Mouse (Mus musculus): ENCODE measurements at regions not wholly inside any gene's neighbourhood (a gene's known extent, or its start where the extent isn't known, plus 50 kb on each side); places are given as distances from the start of the nearest gene placed in this dataset.

GRCm38 (mm10) chr13:59358421-59358820 is 226.6 kb downstream of the Agtpbp1 start:
- no peak for ATAC-seq (ENCODE audit: low FRiP score, low read depth)
- Histone ChIP-seq H3K27me3 (peaks cover 6% of the 10 kb centered on the region; the same call in 1 of the 2 replicates), H3K4me1 (peaks cover 7% of the 10 kb centered on the region), H3K4me3 (no peak overlapping the region), H3K9ac (no peak overlapping the region), H3K36me3 (no peaks in the 10 kb centered on the region), H3K4me2 (replicated peaks) (no peak overlapping the region), H3K27ac (no peak overlapping the region), H3K9me3 (no peaks in the 10 kb centered on the region)
- WGBS: 66% methylated on average over 3 of the region's 3 CpGs

- 44% methylated on average over 6 of the region's 6 CpGs for WGBS
- Histone ChIP-seq H3K27ac (0 out of 2 replicates have a peak overlapping the region, but pooled peaks have one; percentile 44), H3K4me1 (peaks cover 14% of the 10 kb centered on the region), H3K27me3 (no peaks in the 10 kb centered on the region), H3K4me2 (replicated peaks) (no peak overlapping the region), H3K4me3 (no peak overlapping the region), H3K9me3 (no peaks in the 10 kb centered on the region), H3K36me3 (no peaks in the 10 kb centered on the region), H3K9ac (no peak overlapping the region)
- peak; percentile 8; the same call in 1 of the 2 replicates for ATAC-seq (ENCODE audit: low FRiP score, low read depth)
Observed at GRCm38 (mm10) chr13:59351461-59351860, 233.6 kb downstream of the Agtpbp1 start.

DNA sequence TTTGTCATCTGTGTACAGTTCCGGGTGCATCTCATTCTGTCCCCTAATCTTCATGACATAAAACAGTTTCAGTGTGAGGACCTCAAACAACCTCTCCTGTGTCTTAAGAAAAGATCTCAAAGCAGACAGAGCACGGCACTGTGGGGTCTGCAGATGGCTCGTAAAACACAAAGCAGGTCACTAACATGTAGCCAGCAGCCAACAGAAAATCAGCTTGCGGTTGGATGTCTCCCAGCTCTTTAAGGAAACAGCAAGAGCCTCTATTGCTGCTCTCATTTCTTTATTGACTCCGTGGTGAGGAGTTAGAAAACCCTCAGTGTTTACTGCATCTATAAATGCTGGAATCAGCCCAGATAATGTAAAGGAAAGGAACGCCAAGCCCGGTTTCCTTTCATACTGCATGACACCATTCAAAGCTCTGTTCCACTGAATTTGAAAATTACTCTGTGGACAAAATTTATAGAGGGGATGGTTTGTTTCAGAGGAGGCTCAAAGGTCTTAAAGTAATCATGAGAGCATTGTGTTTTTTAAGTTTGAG is 234.3 kb downstream of the Agtpbp1 start:
- ATAC-seq (ENCODE audit: low FRiP score, low read depth): peak; percentile 86
- Histone ChIP-seq H3K27ac (0 out of 2 replicates have a peak overlapping the region, but pooled peaks have one; percentile 44), H3K9me3 (no peaks in the 10 kb centered on the region), H3K4me2 (replicated peaks) (no peak overlapping the region), H3K27me3 (no peaks in the 10 kb centered on the region), H3K36me3 (no peaks in the 10 kb centered on the region), H3K4me1 (peaks cover 14% of the 10 kb centered on the region), H3K4me3 (no peak overlapping the region), H3K9ac (no peak overlapping the region)
- 21% methylated on average over 7 of the region's 7 CpGs for WGBS

DNA sequence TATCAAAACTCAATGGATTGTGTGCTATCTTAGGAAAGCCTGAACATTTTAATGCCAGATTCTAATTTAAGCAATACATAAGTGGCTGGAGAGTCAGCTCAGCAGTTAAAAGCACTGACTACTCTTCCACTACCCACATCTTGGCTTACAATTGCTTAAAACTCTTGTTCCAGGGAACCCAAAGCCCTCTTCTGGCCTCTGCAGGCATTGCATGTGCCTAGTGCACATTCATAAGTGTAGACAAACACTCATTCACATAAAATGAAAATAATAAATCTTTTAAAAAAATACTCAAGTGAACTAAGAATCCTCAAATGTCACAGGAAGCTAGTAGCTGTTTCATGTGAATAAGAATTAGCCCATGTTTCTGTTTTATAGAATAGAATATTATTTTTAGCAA is 236.5 kb downstream of the Agtpbp1 start:
- Histone ChIP-seq H3K4me3 (no peak overlapping the region), H3K9me3 (no peaks in the 10 kb centered on the region), H3K4me2 (replicated peaks) (no peak overlapping the region), H3K9ac (no peak overlapping the region), H3K27me3 (no peaks in the 10 kb centered on the region), H3K36me3 (no peaks in the 10 kb centered on the region), H3K27ac (no peak overlapping the region), H3K4me1 (peaks cover 10% of the 10 kb centered on the region)
- ATAC-seq (ENCODE audit: low FRiP score, low read depth): no peak

DNA sequence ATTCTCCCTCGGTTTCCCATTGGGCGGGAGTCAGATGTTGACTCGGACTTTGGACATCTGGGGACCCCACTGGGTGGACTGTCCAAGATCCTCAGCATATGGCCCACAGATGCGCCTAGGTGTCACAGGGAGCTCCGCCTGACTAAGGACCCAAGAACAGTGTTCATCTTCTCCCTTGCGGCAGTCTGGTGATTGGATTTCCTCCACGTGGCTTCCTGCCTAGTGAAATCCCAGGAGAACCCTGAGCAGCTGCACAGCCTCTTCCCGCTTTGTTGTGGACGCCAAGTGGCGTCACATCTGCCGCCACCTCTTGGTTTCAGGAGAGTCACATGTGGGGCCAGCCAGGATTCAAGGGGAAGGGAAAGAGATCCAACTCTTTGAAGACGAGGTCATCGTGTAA is 243.2 kb downstream of the Agtpbp1 start:
- no peak for ATAC-seq (ENCODE audit: low FRiP score, low read depth)
- Histone ChIP-seq H3K27me3 (no peaks in the 10 kb centered on the region; the same call in 1 of the 2 replicates), H3K4me3 (no peak overlapping the region), H3K9me3 (no peaks in the 10 kb centered on the region), H3K4me2 (replicated peaks) (no peak overlapping the region), H3K36me3 (no peaks in the 10 kb centered on the region), H3K4me1 (no peaks in the 10 kb centered on the region), H3K9ac (no peak overlapping the region), H3K27ac (no peak overlapping the region)
- WGBS: 70% methylated on average over 13 of the region's 13 CpGs

DNA sequence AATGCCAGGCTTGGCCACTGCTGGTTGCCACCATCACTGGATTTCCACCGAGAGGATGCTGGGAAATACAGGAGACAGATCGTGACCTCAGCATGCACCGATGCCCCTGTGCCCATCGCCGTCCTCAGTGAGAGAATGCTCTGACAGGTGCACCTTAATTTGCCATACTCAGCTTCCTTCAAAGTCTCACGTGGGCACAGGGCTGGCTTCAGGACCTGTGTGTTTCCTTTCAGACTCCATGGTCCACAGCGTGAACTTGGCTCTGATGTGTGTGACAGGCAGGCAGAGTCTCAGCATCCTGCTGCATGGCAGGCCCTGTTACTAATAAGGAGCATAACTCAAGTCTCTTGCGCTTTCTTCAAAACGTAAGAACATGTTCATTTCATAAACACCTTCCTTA is 246.6 kb downstream of the Agtpbp1 start:
- Histone ChIP-seq H3K4me2 (replicated peaks) (no peak overlapping the region), H3K9me3 (no peaks in the 10 kb centered on the region), H3K4me3 (no peak overlapping the region), H3K27me3 (no peaks in the 10 kb centered on the region; the same call in 1 of the 2 replicates), H3K9ac (no peak overlapping the region), H3K27ac (no peak overlapping the region), H3K36me3 (no peaks in the 10 kb centered on the region), H3K4me1 (0 out of 2 replicates have a peak, but pooled peaks cover 10% of the 10 kb centered on the region)
- no peak for ATAC-seq (ENCODE audit: low FRiP score, low read depth)
- WGBS: 83% methylated on average over 9 of the region's 9 CpGs

DNA sequence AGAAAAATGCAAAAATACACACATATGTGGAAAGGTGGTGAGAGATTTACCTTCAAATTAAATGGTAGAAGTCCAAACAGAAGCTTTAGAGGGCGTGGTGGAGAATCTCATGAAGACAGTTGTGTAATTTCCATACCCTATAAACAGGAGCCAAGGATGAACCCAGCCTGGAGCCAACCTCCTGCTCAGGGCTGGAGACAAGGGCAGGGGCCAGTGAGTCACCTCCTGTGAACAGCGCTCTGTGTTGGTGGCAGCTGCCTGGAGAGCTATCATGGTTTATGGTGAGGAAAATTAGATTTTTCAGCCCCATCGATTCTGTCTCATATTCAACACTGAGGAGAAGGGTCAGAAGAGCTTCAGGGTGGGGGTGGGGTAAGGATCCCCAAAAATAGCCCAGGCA is 261.1 kb downstream of the Agtpbp1 start:
- Histone ChIP-seq H3K4me2 (replicated peaks) (no peak overlapping the region), H3K4me1 (no peaks in the 10 kb centered on the region), H3K4me3 (no peak overlapping the region), H3K27ac (no peak overlapping the region), H3K9me3 (no peaks in the 10 kb centered on the region), H3K36me3 (no peaks in the 10 kb centered on the region), H3K27me3 (no peaks in the 10 kb centered on the region), H3K9ac (no peak overlapping the region)
- WGBS: 81% methylated on average over 3 of the region's 3 CpGs
- no peak for ATAC-seq (ENCODE audit: low FRiP score, low read depth)

GRCm38 (mm10) chr13:59323441-59323840 is 261.6 kb downstream of the Agtpbp1 start:
- Histone ChIP-seq H3K9ac (no peak overlapping the region), H3K4me2 (replicated peaks) (no peak overlapping the region), H3K4me1 (no peaks in the 10 kb centered on the region), H3K27ac (no peak overlapping the region), H3K27me3 (no peaks in the 10 kb centered on the region), H3K4me3 (no peak overlapping the region), H3K9me3 (no peaks in the 10 kb centered on the region), H3K36me3 (no peaks in the 10 kb centered on the region)
- ATAC-seq (ENCODE audit: low FRiP score, low read depth): no peak
- 43% methylated on average over 5 of the region's 5 CpGs for WGBS

GRCm38 (mm10) chr13:59320261-59320660 is 264.8 kb downstream of the Agtpbp1 start:
- Histone ChIP-seq H3K27ac (no peak overlapping the region), H3K4me1 (no peaks in the 10 kb centered on the region), H3K9ac (no peak overlapping the region), H3K4me3 (no peak overlapping the region), H3K4me2 (replicated peaks) (no peak overlapping the region), H3K27me3 (no peaks in the 10 kb centered on the region), H3K9me3 (no peaks in the 10 kb centered on the region), H3K36me3 (no peaks in the 10 kb centered on the region)
- no peak for ATAC-seq (ENCODE audit: low FRiP score, low read depth)
- 86% methylated on average over 5 of the region's 5 CpGs for WGBS

DNA sequence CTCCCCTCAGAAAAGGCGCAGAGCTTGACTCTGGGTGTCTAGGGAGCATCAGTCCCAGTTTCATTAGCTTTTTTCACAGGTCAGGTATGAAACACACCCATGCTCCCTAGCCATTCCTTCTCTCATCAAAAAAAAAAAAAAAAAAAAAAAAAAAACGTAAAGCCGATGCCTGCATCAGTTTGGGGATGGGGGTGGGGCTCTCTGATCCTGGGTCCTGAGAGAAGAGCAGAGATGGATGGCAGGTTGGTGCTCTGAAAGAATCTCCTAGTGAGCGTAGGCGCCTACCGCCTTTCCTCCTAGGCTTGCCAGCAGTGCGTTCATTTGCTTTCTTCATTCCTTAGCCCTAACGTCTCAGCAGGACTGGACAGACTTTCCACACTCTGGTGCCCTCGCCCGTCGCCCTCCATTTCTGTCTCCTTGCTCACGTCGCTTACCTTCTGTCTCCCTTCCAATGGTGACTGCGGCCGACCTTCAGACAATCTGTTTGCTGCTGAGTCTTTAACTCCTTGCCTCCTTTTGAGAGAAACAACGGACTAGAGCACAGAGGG is 267.5 kb downstream of the Agtpbp1 start:
- no peak for ATAC-seq (ENCODE audit: low FRiP score, low read depth)
- no peaks in the 10 kb centered on the region for H3K9me3 ChIP-seq
- no peak overlapping the region for H3K27ac ChIP-seq
- no peak overlapping the region for H3K4me2 ChIP-seq (replicated peaks)
- 72% methylated on average over 16 of the region's 16 CpGs for WGBS
- H3K9ac ChIP-seq: no peak overlapping the region
- H3K4me1 ChIP-seq: no peaks in the 10 kb centered on the region
- no peaks in the 10 kb centered on the region for H3K36me3 ChIP-seq
- H3K27me3 ChIP-seq: no peaks in the 10 kb centered on the region
- H3K4me3 ChIP-seq: no peak overlapping the region

DNA sequence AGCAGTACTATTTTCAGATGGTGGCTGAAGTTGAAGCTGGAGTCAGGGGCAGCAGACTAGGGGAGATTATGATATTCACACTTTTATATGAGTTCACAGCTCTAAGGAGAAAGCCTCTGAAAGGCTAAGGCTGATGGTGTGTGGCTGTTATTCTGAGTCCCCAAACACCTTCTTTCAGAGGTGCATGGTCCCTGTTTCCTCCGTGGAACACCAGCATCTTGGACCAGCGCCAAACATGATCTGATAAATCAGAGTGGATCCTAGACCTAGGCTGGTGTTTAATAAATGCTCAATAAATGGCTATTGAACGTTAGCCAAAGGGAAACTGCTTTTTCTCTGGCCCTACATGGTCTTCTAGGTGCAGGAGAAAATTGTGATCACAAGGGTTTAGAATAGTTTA is 269.2 kb downstream of the Agtpbp1 start:
- no peak overlapping the region for H3K9ac ChIP-seq
- no peak for ATAC-seq (ENCODE audit: low FRiP score, low read depth)
- no peaks in the 10 kb centered on the region for H3K9me3 ChIP-seq
- H3K4me1 ChIP-seq: no peaks in the 10 kb centered on the region
- H3K27me3 ChIP-seq: no peaks in the 10 kb centered on the region
- no peak overlapping the region for H3K4me3 ChIP-seq
- no peak overlapping the region for H3K4me2 ChIP-seq (replicated peaks)
- no peak overlapping the region for H3K27ac ChIP-seq
- whole genome bisulfite sequencing: 60% methylated on average over 3 of the region's 3 CpGs
- H3K36me3 ChIP-seq: no peaks in the 10 kb centered on the region

DNA sequence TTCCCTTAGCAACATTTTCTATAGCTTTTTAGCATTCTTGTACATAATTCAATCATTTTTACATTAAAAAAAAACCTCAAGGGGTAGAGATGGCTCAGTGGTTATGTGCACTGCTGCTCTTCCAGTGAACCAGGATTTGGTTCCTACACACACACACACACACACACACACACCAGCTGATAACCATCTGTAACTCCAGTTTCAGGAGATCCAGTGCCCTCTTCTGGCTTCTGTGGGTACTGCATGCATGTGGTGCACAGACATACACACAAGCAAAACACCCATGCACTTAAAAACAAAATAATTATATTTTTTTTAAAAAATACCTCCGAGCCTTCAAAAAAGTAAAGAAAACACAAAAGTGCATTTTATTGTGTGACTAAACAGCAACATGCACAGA is 270.6 kb downstream of the Agtpbp1 start:
- Histone ChIP-seq H3K4me1 (no peaks in the 10 kb centered on the region), H3K27ac (no peak overlapping the region), H3K27me3 (no peaks in the 10 kb centered on the region), H3K36me3 (no peaks in the 10 kb centered on the region), H3K9me3 (no peaks in the 10 kb centered on the region), H3K4me3 (no peak overlapping the region), H3K4me2 (replicated peaks) (no peak overlapping the region), H3K9ac (no peak overlapping the region)
- no peak for ATAC-seq (ENCODE audit: low FRiP score, low read depth)
- WGBS: 75% methylated on average over 1 of the region's 1 CpGs

- no peaks in the 10 kb centered on the region for H3K27me3 ChIP-seq
- no peak overlapping the region for H3K9ac ChIP-seq
- H3K4me3 ChIP-seq: no peak overlapping the region
- H3K4me2 ChIP-seq (replicated peaks): no peak overlapping the region
- no peaks in the 10 kb centered on the region for H3K9me3 ChIP-seq
- H3K36me3 ChIP-seq: no peaks in the 10 kb centered on the region
- no peaks in the 10 kb centered on the region for H3K4me1 ChIP-seq
- ATAC-seq (ENCODE audit: low FRiP score, low read depth): no peak
- H3K27ac ChIP-seq: no peak overlapping the region
- WGBS: 85% methylated on average over 7 of the region's 7 CpGs
Observed at GRCm38 (mm10) chr13:59313725-59314330, 271.2 kb downstream of the Agtpbp1 start.
